Mouse (Mus musculus) hindlimb bud, embryonic 11.5 days (tissue): Measurements from ENCODE around the gene St8sia1.

ENCODE experiments used
- DNase-seq: peaks from one replicate; pipeline ENCODE4 v3.0.0-alpha.2; 2012; ENCODE audit warnings: low read depth, low spot score; ENCODE audit errors: extremely low spot score

Gene St8sia1

GRCm38 (mm10) chr6:142945461-142945860, 18.8 kb downstream of the St8sia1 start:
- DNase-seq: no peak

DNA sequence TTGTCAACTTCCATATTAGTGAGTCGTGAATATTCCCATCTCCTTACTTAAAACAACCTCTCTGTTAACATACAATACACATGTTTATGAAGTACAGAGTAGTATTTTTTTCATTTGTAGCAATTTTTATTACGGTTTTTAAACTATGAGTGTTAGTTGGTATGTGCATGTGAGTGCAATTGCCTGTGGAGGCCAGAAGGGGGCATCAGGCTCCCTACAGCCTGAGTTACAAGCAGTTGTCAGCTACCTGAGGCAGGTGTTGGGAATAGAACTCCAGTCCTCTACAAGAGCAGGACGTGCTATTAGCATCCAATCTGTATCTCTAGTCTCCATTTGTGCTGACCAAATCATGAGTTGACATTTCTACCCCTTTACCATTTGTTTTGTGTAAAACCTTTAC, 19.8 kb downstream of the St8sia1 start:
- DNase-seq: no peak

DNA sequence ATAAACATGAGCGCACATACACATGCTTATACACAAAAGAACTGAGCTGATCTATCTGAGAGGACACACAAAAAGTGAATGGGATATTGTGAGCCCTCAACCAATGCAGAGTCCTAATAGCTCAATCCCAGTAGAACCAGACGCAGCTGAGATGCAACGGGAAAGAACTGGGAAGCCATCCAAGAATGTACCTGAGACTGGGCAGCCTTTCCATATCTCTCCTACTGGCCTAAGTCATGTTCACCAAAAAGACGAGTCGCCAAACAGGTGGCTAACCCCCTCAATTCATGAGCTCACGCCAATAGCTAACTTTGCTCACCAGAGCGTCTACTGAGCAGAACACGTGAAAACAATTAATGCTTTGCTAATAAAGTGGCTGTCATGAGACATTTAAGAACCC, 20.8 kb downstream of the St8sia1 start:
- DNase-seq: no peak

GRCm38 (mm10) chr6:142941596-142942381, 22.5 kb downstream of the St8sia1 start:
- no peak for DNase-seq

DNA sequence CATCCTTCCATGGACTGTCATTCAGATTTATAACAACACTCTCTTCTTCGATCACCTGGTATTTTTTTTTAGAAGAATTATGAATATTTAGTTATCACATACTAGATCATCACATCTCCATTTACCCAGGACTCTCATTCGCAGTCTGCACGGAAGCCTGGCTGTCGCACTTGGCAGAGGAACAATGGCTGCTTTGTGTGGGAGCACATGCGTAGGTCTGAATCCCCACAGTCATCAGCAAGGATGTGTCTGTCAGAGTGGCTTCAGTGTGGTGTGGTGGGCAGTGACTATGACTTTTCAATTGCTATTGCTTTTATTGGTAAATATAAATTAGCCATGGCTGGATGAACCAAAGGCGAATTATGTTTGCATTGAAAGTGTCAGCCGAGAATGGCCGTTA, 23.2 kb downstream of the St8sia1 start:
- DNase-seq: no peak

- no peak for DNase-seq
These were observed 25.5 kb downstream of the St8sia1 start for GRCm38 (mm10) chr6:142938549-142939345.

DNA sequence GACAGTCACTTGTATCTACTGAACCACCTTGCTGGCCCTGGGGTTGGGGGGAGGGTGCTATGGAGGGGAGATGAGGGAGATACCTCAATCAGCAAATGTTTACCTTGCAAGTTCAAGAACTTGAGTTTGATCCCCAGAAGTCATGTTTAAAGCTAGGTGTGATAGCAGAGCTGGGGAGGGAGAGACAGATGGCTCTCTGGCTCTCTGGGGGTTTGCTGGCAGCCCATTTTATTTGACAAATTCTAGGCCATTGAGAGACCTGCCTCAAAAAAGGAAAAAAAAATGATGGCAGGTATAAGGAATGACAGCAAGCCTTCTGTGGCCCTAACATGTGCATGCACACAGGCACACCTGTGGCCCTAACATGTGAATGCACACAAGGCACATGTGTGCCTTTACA, 26.2 kb downstream of the St8sia1 start:
- DNase-seq: no peak

- DNase-seq: no peak
These were observed 31.7 kb downstream of the St8sia1 start for GRCm38 (mm10) chr6:142932582-142932981.

- no peak for DNase-seq
These were observed 32.1 kb downstream of the St8sia1 start for GRCm38 (mm10) chr6:142932144-142932543.

DNA sequence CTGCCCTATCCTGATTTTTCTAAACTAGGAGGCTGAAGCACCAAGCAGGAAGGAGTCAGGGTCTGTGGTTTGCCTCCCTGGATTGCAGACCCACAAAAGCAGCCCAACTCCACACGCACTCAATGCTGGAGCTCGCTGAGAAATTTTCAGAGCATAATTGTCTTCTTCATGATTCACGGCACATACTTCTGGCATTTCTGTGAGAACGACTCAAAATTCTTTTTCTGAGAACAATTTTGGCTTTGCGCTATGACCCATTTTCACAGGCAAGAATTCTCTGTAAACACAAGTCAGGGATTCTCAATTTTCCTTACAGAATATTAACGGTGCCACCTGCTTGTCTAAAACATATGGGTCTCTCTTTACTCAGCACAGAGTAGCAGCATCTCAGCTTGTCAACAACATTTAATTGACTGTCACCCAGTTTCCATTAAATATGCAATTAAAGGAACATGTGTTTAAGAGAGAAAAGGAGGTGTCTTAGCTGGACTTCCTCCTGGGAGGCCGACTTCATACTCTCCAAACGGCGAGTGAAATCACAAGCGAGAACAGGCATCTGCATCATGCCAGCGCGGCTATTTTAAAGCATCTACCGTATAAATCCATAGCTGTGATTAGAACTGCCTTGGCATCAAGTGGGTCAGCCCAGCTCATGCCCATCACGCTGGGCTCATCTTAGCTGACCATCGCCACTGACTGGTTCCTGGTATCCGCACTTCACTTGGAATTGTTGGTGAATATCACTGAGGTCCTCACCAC, 35.5 kb downstream of the St8sia1 start:
- DNase-seq: no peak

GRCm38 (mm10) chr6:142926901-142927605, 37.2 kb downstream of the St8sia1 start:
- DNase-seq: no peak

DNA sequence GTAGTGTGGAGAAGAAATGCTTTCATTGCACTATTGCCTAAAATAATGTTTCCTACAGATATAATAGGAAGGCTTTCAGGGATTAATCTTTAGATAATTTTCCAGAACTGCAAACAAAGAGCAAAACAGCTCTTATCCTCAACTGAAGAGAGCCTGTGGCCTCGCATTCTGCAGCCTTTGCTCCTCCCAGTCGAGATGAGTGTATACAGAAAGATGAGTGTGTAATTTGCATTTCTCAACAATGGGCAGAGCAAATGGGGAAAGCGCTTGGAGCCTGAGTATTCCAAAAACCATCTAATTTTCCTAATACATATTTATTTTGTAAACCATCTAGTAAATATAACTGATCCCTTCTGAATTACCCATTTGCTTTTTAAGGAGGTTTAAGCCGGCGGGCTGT, 38.3 kb downstream of the St8sia1 start:
- DNase-seq: no peak

GRCm38 (mm10) chr6:142925374-142925773, 38.9 kb downstream of the St8sia1 start:
- no peak for DNase-seq

GRCm38 (mm10) chr6:142920901-142921300, 43.4 kb downstream of the St8sia1 start:
- DNase-seq: no peak

DNA sequence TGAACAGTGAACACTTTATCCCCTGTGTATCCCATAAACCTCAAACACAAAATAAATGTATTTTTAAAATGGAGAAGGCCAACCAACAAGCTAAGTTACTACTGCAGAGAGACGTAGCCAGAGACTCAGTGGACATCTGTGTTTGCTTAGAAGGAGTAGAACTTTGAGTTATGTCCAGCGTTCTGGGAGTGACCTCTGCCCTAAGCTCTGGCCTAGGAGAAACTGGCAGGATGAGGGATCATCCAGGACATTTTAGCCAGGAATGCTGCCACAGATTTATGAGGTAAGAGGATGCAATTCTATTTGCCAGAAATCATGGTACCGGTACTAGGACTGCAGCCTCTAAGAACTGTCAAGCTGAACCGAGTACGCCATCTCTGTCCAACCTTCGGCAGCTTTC, 45.6 kb downstream of the St8sia1 start:
- DNase-seq: no peak

DNA sequence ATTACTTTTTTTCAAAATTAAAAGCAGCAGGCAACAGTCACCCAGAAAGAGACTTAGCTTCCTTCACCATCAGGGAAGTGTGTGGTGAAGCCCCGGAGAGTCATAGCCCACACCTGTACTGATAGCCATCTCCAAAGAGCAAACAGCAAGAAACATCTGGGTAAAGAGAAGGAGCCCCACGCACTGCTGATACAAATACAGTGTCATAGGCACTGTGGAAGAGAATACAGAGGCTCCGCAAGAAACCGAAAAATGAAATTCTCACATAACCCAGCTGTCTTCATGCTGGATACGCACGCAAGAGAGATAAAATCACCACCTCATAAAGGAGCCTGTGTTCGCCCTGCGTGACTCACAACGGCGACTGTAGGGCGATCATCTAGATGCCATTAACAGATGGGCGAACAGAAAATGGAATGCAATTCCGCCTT, 46.8 kb downstream of the St8sia1 start:
- DNase-seq: no peak

DNA sequence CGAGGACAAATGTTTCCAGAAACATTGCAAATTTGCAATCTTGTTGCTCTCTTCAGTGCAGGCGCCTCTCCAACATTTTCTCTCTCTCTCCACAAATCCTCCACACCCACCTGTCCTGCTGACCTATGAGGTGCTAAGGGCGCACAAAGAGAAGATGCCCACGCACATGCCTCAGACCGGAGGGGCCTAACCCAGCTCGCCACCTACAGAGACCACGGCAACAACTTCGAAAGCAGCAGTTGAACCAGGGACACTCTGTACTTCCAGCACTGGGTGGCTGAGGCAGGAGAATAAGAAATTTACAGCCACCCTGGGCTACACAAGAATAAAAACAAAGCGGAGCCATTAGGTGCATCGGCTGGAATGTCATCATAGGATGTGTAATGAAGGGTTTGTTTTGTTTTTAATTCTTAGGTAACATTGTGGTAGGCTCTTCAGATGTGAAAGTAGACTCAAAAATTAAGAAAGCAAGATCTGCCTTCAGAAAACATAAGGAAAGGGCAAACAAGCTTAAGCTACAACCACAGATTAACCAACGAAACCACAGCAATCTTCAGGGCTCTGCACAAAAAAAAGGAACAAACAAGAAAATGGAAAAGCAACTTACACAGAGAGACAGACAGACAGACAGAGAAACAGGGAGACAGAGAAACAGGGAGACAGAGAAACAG, 47.8 kb downstream of the St8sia1 start:
- DNase-seq: no peak

GRCm38 (mm10) chr6:142915464-142915863, 48.8 kb downstream of the St8sia1 start:
- DNase-seq: no peak

DNA sequence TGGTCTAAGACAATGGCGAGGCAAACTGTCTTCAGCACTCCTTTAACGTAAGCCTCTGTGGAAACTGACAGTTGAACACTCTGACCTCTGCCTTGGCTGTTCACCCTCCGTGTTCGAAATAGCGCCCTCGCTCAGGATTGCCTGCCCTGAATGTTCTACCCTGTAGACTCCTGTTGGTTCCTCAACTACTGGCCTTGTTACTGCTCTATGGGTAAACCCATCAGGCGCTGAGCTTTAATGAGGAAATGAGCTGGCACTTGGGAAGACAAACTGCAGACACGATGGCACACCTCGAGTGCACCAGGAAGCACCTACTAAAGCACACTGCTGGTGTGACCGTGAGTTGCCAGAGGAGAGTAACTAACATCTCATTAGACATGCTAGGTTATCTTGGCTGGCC, 49.6 kb downstream of the St8sia1 start:
- no peak for DNase-seq

- DNase-seq: no peak
These were observed 53.0 kb downstream of the St8sia1 start for GRCm38 (mm10) chr6:142911263-142911662.
